Mouse (Mus musculus) stomach, postnatal 0 days (tissue): ENCODE results near the gene Iqschfp. TPM values are rescaled to one million over a fixed set of nuclear protein-coding genes. Genes with fewer than 3 reads are reported as not detected.

Experiments
- ATAC-seq: fragments of 200-750 bp; cut with Nextera tagmentation; 2 replicates; pipeline ENCODE4 v1.8.0; 2017; ENCODE audit not compliant: low FRiP score, low TSS enrichment
- DNase-seq: peaks from one replicate; pipeline ENCODE4 v3.0.0-alpha.2; 2016; ENCODE audit warnings: low spot score
- H3K27ac ChIP-seq: fragments of 300-500 bp; sonication (generic); replicated peaks from 2 replicates; pipeline ENCODE4 v1.5.1; 2014; ENCODE audit warnings: mild to moderate bottlenecking, control low read depth
- H3K27me3 ChIP-seq: fragments of 300-500 bp; sonication (generic); 2 replicates; pipeline ENCODE4 v1.6.1; 2014; ENCODE audit warnings: low read length; ENCODE audit not compliant: control insufficient read depth, insufficient read depth
- H3K36me3 ChIP-seq: fragments of 300-500 bp; sonication (generic); 2 replicates; pipeline ENCODE4 v1.6.1; 2014; ENCODE audit warnings: low read length, mixed read lengths; ENCODE audit not compliant: control insufficient read depth, insufficient read depth
- H3K4me1 ChIP-seq: fragments of 300-500 bp; sonication (generic); replicated peaks from 2 replicates; pipeline ENCODE4 v1.6.1; 2014; ENCODE audit warnings: antibody characterized with exemption; ENCODE audit not compliant: control insufficient read depth, insufficient read depth
- H3K4me2 ChIP-seq: fragments of 300-500 bp; sonication (generic); replicated peaks from 2 replicates; pipeline ENCODE4 v1.6.1; 2014; ENCODE audit warnings: low read depth, mild to moderate bottlenecking, control low read depth, moderate library complexity
- H3K4me3 ChIP-seq: fragments of 300-500 bp; sonication (generic); 2 replicates; pipeline ENCODE4 v1.5.1; 2014; ENCODE audit warnings: low read depth, low read length, control low read depth
- H3K9ac ChIP-seq: fragments of 300-500 bp; sonication (generic); 2 replicates; pipeline ENCODE4 v1.6.1; 2014; ENCODE audit warnings: mild to moderate bottlenecking, low read length, control low read depth, mixed read lengths
- H3K9me3 ChIP-seq: fragments of 300-500 bp; sonication (generic); 2 replicates; pipeline ENCODE4 v1.6.1; 2016; ENCODE audit warnings: low read length; ENCODE audit not compliant: control insufficient read depth
- CTCF ChIP-seq: IDR thresholded peaks from 2 replicates; pipeline ENCODE4 v1.5.1; 2016; ENCODE audit warnings: antibody characterized with exemption, low read depth, mild to moderate bottlenecking, moderate library complexity
- EP300 ChIP-seq: optimal IDR thresholded peaks from 2 replicates; pipeline ENCODE3; 2016; ENCODE audit warnings: antibody characterized with exemption
- WGBS: fragments of 180-500 bp; shearing (Covaris S2); extraction: QIAGEN DNeasy Blood & Tissue Kit; methylation state at CpG from one replicate; pipeline ENCODE4 v1.1.7; 2014; 5-methylcytosine and 5-hydroxymethylcytosine counted together
- polyA plus RNA-seq: library from polyadenylated mRNA; unstranded; fragments of >200 nt; fragmentation: Nextera tagmentation; extraction: Ambion mirVana; gene quantifications from 2 replicates; pipeline ENCODE4 v1.2.1, GENCODE M21; 2015

Iqschfp gene
- polyA plus RNA-seq, 1 experiment from 2014 or later: 0.08 TPM

DNA sequence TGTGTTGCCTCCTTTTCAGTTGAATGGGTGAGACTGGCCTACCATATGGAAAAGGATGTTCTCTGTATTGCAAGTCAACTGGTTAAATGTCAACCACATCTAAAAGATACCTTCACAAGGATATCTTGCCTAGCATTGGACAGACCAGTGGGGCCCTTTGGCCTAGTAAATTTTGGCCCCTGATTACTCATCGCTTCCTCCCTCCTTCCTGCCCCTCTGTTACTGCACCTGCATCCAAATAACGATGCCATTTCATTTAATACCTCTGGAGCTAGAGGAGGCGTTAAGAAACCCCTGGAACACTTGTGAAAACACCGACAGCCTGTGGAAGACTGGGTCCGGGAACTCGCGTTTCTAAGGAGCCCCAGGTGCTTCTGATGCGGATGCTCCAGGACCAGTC is 626.0 kb downstream of the Iqschfp start:
- TF ChIP-seq CTCF (no peak), EP300 (no peak)
- WGBS: 91% methylated on average over 8 of the region's 8 CpGs
- H3K4me3 ChIP-seq: no peak overlapping the region
- H3K27me3 ChIP-seq: no peaks in the 10 kb centered on the region
- ATAC-seq: no peak
- no peak overlapping the region for H3K9ac ChIP-seq
- no peak overlapping the region for H3K27ac ChIP-seq
- no peak overlapping the region for H3K4me2 ChIP-seq
- DNase-seq: no peak
- no peaks in the 10 kb centered on the region for H3K9me3 ChIP-seq
- no peaks in the 10 kb centered on the region for H3K4me1 ChIP-seq
- no peaks in the 10 kb centered on the region for H3K36me3 ChIP-seq

DNA sequence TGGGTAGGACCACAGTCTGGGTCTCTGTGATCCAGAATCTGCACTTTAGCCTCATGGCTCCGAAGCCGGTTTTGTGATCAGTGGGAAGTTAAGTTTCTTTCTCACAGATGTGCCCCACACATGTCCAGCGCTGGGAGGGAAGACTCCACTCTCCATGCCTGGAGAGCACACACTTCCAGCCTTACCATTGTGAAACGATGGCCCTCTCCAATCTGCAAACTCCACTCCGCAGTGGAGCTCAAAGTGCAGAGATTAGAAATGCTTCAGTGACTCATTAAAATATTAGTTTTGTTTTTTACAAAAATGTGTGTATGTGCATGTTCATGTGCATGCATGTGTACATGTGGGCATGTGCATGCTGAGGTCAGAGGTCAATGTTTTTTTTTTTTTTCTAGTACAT is 626.6 kb downstream of the Iqschfp start:
- TF ChIP-seq EP300 (no peak), CTCF (no peak)
- no peak overlapping the region for H3K27ac ChIP-seq
- WGBS: 92% methylated on average over 5 of the region's 5 CpGs
- no peak overlapping the region for H3K4me3 ChIP-seq
- no peak overlapping the region for H3K9ac ChIP-seq
- ATAC-seq (no peak), DNase-seq (no peak)
- H3K27me3 ChIP-seq: no peaks in the 10 kb centered on the region
- no peak overlapping the region for H3K4me2 ChIP-seq
- no peaks in the 10 kb centered on the region for H3K9me3 ChIP-seq
- H3K4me1 ChIP-seq: no peaks in the 10 kb centered on the region
- H3K36me3 ChIP-seq: no peaks in the 10 kb centered on the region

DNA sequence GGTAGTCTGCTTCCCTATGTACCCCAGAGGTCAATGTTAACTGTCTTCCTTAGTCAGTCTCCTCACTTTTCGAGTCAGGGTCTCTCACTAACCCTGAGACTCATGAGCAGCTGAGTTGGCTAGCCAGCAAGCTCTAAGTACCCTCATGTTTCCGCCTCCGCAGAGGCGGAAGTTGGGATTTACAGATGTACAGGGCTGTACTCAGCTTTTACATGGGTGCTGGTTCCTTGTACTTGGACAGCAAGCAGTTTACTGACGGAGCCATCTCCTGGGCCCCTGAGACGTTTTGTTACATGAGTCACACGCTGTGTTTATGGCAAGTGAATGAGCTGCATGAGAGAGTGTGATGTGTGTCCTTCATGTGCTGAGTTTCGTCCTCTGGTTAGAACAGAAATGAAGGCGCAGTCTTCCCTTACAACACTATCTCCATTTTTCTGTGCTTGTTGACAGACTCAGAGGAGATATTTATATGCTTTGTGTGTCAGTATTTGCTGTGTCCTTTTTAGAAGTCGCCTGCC is 633.4 kb downstream of the Iqschfp start:
- ATAC-seq (no peak), DNase-seq (no peak)
- WGBS: 84% methylated on average over 10 of the region's 10 CpGs
- no peak overlapping the region for H3K4me3 ChIP-seq
- H3K27ac ChIP-seq: no peak overlapping the region
- H3K27me3 ChIP-seq: no peaks in the 10 kb centered on the region
- H3K9me3 ChIP-seq: no peaks in the 10 kb centered on the region
- H3K9ac ChIP-seq: no peak overlapping the region
- no peaks in the 10 kb centered on the region for H3K36me3 ChIP-seq
- no peaks in the 10 kb centered on the region for H3K4me1 ChIP-seq
- H3K4me2 ChIP-seq: no peak overlapping the region
- no peak for TF ChIP-seq CTCF

DNA sequence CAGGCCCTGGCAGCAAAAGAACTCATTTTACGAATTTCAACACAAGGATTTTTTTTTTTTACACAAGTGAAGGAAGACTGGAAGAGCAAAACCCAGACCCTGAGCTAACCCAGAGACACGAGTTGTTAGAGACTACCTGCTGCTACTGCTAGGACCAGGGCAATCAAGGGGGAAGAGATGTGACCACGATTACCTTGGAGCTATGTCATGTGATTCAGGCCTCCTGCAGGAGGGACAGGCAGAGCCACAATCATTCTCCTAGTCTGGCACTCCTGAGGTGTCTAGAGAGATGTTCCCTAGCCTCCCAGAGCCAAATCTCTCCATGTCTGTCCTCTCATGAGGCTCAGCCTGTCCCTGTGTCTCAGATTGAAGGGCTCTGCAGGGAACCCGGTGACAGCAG is 634.4 kb downstream of the Iqschfp start:
- Histone ChIP-seq H3K4me2 (no peak overlapping the region), H3K27me3 (no peaks in the 10 kb centered on the region), H3K36me3 (no peaks in the 10 kb centered on the region), H3K4me3 (no peak overlapping the region), H3K9me3 (no peaks in the 10 kb centered on the region), H3K9ac (no peak overlapping the region), H3K4me1 (no peaks in the 10 kb centered on the region), H3K27ac (no peak overlapping the region)
- WGBS: 54% methylated on average over 4 of the region's 4 CpGs
- ATAC-seq (no peak), DNase-seq (no peak)
- TF ChIP-seq EP300 (no peak), CTCF (no peak)

DNA sequence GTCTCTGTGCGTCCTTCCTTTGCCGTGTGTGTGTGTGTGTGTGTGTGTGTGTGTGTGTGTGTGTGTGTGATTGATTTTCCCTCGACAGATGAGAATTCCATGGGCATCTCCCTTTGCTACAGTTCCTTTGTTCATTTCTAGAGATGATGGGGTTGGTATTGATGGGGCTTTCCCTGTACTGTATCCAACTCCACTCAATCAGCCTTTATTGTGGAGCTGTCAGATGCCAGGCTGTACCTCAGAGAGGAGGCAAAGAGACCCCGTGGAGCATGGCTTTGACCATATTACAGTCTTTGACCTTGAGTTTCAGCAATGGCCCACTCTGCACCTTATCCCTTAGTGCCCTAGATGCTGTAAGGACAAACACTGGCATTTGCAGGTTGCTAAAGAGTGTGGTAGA is 635.1 kb downstream of the Iqschfp start:
- Histone ChIP-seq H3K27ac (no peak overlapping the region), H3K9ac (no peak overlapping the region), H3K4me2 (no peak overlapping the region), H3K36me3 (no peaks in the 10 kb centered on the region), H3K4me1 (no peaks in the 10 kb centered on the region), H3K9me3 (no peaks in the 10 kb centered on the region), H3K27me3 (no peaks in the 10 kb centered on the region), H3K4me3 (no peak overlapping the region)
- DNase-seq (no peak), ATAC-seq (no peak)
- WGBS: 67% methylated on average over 4 of the region's 4 CpGs
- TF ChIP-seq CTCF (no peak), EP300 (no peak)

DNA sequence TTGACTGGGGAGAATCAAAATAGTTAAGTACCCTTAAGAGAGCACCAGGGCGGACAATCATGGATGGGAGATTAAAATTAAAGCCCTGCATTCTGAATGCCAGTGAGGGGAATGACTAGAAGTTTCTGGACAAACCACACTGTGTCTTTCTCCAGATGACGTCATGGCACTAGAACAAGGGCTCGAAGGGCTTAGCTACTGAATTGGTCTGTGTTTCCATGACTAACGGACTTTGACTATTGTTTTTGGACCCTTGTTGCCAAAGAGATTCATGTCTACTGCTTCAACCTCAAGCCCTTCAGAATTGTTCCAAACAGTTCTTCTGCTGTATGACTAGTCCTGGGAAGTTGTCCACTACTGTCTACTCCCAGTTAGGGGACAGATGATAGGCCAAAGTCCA is 639.9 kb downstream of the Iqschfp start:
- H3K9ac ChIP-seq: no peak overlapping the region
- no peak overlapping the region for H3K27ac ChIP-seq
- no peaks in the 10 kb centered on the region for H3K27me3 ChIP-seq
- TF ChIP-seq EP300 (no peak), CTCF (no peak)
- no peak for DNase-seq
- H3K36me3 ChIP-seq: no peaks in the 10 kb centered on the region
- no peak for ATAC-seq
- H3K4me3 ChIP-seq: no peak overlapping the region
- H3K4me1 ChIP-seq: no peaks in the 10 kb centered on the region
- H3K9me3 ChIP-seq: no peaks in the 10 kb centered on the region
- H3K4me2 ChIP-seq: no peak overlapping the region
- WGBS: 85% methylated on average over 4 of the region's 4 CpGs
